Comparison of ENCODE assay signal across 9 mouse cellular contexts in genomic region chr14:52195691-52196090, GRCm38 (mm10). TPM values are rescaled to one million over a fixed set of nuclear protein-coding genes. Genes with fewer than 3 reads are reported as not detected.
A peak's percentile ranks its signal among the peaks of the same experiment; 100 is the strongest.
DNase-seq lines count a peak whose midpoint lies in the region; ATAC-seq lines count a peak whose summit lies in the region.
"Had no signal": no experiment of that assay in that cellular context is flagged by ENCODE, and none has a peak within 500 bp of the region (broad histone marks: within the 10 kb centered on the region; RNA-seq: fewer than 3 reads in every experiment).

No protein-coding gene starts in this region.

- no peaks in the 10 kb centered on the region for H3K9me3 ChIP-seq in heart, embryonic 15.5 days (replicated peaks)

- peak; percentile 51 to 68 for DNase-seq in adrenal gland, adult (ENCODE audit: inconsistent age in 2 of 2, low spot score in 1 of 2)
- DNase-seq in adrenal gland, adult 2 months, result no peak
- peak; percentile 76 for DNase-seq in MEL-GATA-1-ER (ENCODE audit: extremely low read depth, low read depth)
- DNase-seq in kidney, postnatal 14 days, result peak; percentile 59
- DNase-seq in lung, postnatal 4 days, result peak; percentile 50 to 66
- DNase-seq in spleen, postnatal 36 days (ENCODE audit: low spot score in 2 of 2), result peak; percentile 59 to 74

- WGBS in heart, embryonic 15.5 days, result 14% methylated on average over 3 of the region's 3 CpGs

- peak overlapping the region; percentile 98 for H3K4me3 ChIP-seq in heart, embryonic 15.5 days

- no peaks in the 10 kb centered on the region for H3K27me3 ChIP-seq in heart, embryonic 15.5 days
- H3K27me3 ChIP-seq: Patski had no signal

- H3K4me1 ChIP-seq in heart, embryonic 15.5 days (replicated peaks), result peaks cover 18% of the 10 kb centered on the region

- H3K9ac ChIP-seq in heart, embryonic 15.5 days, result no peak overlapping the region

- peak overlapping the region; percentile 81 for H3K4me2 ChIP-seq in heart, embryonic 15.5 days

- no peak overlapping the region for H3K27ac ChIP-seq in heart, embryonic 15.5 days

- H3K36me3 ChIP-seq in heart, embryonic 15.5 days, result peaks cover 22% of the 10 kb centered on the region

- ATAC-seq in common myeloid progenitor, adult 5-6 weeks (replicated peaks; ENCODE audit: low read depth, poor library complexity, severe bottlenecking), result peak; percentile 34; the same call in 1 of the 2 replicates
- no peak for ATAC-seq in heart, embryonic 15.5 days (replicated peaks; ENCODE audit: insufficient number of reproducible peaks, insufficient read depth, low FRiP score, low read depth)
- ATAC-seq: Patski had no signal

RNA-seq across cellular contexts. Expression of gene Supt16, which starts 1.5 kb away (rescaled TPM):
- 10 to 100 TPM; 48.2 to 55.7 TPM for total RNA-seq in adrenal gland, adult 2 months (2021)
- 3.6 and 4.6 TPM in 2 replicates for polyA plus RNA-seq in adrenal gland, adult 2 months (2012; rRNA removed)
- 251 and 267 TPM in 2 replicates for total RNA-seq in common myeloid progenitor, adult 5-6 weeks (2017)
- 24.6 and 27.3 TPM in 2 replicates for polyA plus RNA-seq in heart, embryonic 15.5 days (2015; fragmentation: Nextera tagmentation; extraction: Ambion mirVana)
